Mouse (Mus musculus) natural killer cell, adult 2 months (primary cell): Measurements from ENCODE around the gene Defb10.
"Not testable (repeated sequence)": the region's sequence is repeated elsewhere in the genome, so short reads cannot be mapped to it uniquely, and the experiment has no call there.

Experiments used
- DNase-seq, 2 experiments: peaks; one replicate each; pipeline ENCODE4 v3.0.0; 2022; ENCODE audit warnings: low spot score in 2 of 2

The Defb10 gene

GRCm38 (mm10) chr8:21858586-21858985 lies at the start of gene Defb10:
Defb10 (plus strand) TSS chr8:21858901.
- DNase-seq = not testable (repeated sequence)

- DNase-seq = not testable (repeated sequence)
Observed at GRCm38 (mm10) chr8:21885321-21885720, 26.6 kb downstream of the Defb10 start, which contains the start of gene Defb9. Defb9 (minus strand) TSS chr8:21885421.

- not testable (repeated sequence) for DNase-seq
Observed at GRCm38 (mm10) chr8:21906290-21906689, 47.6 kb downstream of the Defb10 start, which contains the start of gene Defb11. Defb11 (minus strand) TSS chr8:21906412.
